Mouse (Mus musculus) urinary bladder, postnatal 25 days (tissue): ENCODE data around the gene Vmn2r54.
"Not testable (repeated sequence)": the region's sequence is repeated elsewhere in the genome, so short reads cannot be mapped to it uniquely, and the experiment has no call there.

Experiments
- DNase-seq: peaks from one replicate; pipeline ENCODE4 v3.0.0; 2022; ENCODE audit warnings: low spot score

Vmn2r54 gene

GRCm38 (mm10) chr7:12640219-12640618, at the start of gene Vmn2r54:
TSS of gene Vmn2r54 (minus strand) at chr7:12640319.
- DNase-seq, result not testable (repeated sequence)

- not testable (repeated sequence) for DNase-seq
Measured at GRCm38 (mm10) chr7:12684903-12685302, 44.8 kb upstream of the Vmn2r54 start, which contains the start of gene Vmn2r55. TSS of gene Vmn2r55 (minus strand) at chr7:12685003.

- no peak for DNase-seq
Measured at GRCm38 (mm10) chr7:12608688-12609087, 31.4 kb downstream of the Vmn2r54 start, which contains the start of gene Vmn2r53. TSS of gene Vmn2r53 (minus strand) at chr7:12608788.
